Mouse (Mus musculus) spleen, adult 2 months (tissue): Measurements from ENCODE around the gene Bbs9. TPM values are rescaled to one million over a fixed set of nuclear protein-coding genes. Genes with fewer than 3 reads are reported as not detected.

Source experiments
- DNase-seq, 2 experiments: peaks; one replicate each; pipeline versions ENCODE4 v3.0.0 to v3.0.0-alpha.2; 2012 to 2021; ENCODE audit warnings: low spot score in 2 of 2, low read depth in 1 of 2
- H3K27ac ChIP-seq: fragments of 200-500 bp; 2 replicates; pipeline ENCODE4 v1.5.1; 2012; ENCODE audit warnings: low read length, inconsistent platforms; ENCODE audit not compliant: insufficient read depth
- H3K27me3 ChIP-seq: fragments of 200-500 bp; 2 replicates; pipeline ENCODE4 v1.6.1; 2012; ENCODE audit warnings: mild to moderate bottlenecking, moderate library complexity, low read length, inconsistent platforms; ENCODE audit not compliant: control insufficient read depth, insufficient read depth
- H3K36me3 ChIP-seq: fragments of 200-500 bp; 2 replicates; pipeline ENCODE4 v1.6.1; 2012; ENCODE audit warnings: mild to moderate bottlenecking, low read length, inconsistent platforms; ENCODE audit not compliant: control insufficient read depth, insufficient read depth
- H3K4me1 ChIP-seq: fragments of 200-500 bp; 2 replicates; pipeline ENCODE4 v1.6.1; 2011; ENCODE audit warnings: inconsistent platforms; ENCODE audit not compliant: control insufficient read depth, insufficient read depth, insufficient read length
- H3K4me3 ChIP-seq: fragments of 200-500 bp; 2 replicates; pipeline ENCODE4 v1.5.1; 2011; ENCODE audit warnings: mild to moderate bottlenecking, inconsistent platforms; ENCODE audit not compliant: insufficient read depth, insufficient read length; ENCODE audit errors: extremely low read depth
- CTCF ChIP-seq: fragments of 200-500 bp; IDR thresholded peaks from 2 replicates; pipeline ENCODE4 v1.5.1; 2011; ENCODE audit warnings: mild to moderate bottlenecking, inconsistent platforms; ENCODE audit not compliant: insufficient read depth, insufficient read length, insufficient replicate concordance; ENCODE audit errors: extremely low read depth
- POLR2A ChIP-seq: fragments of 200-500 bp; IDR thresholded peaks from 2 replicates; pipeline ENCODE4 v1.6.1; 2011; ENCODE audit warnings: low read depth, low read length, inconsistent platforms
- WGBS: fragments of 180-500 bp; shearing (Covaris S2); methylation state at CpG from one replicate; pipeline ENCODE4 v1.1.7; 2018; 5-methylcytosine and 5-hydroxymethylcytosine counted together
- polyA plus RNA-seq: library from polyadenylated mRNA; depleted of rRNA; stranded (reverse); fragments of >200 nt; gene quantifications from 2 replicates; pipeline ENCODE4 v1.2.3, GENCODE M21; 2012

Gene Bbs9
- polyA plus RNA-seq, 1 experiment: 11.5 TPM

GRCm38 (mm10) chr9:22735385-22735784, 259.9 kb downstream of the Bbs9 start:
- no peaks in the 10 kb centered on the region for H3K4me1 ChIP-seq
- no peak overlapping the region for H3K4me3 ChIP-seq
- WGBS: 96% methylated on average over 8 of the region's 8 CpGs
- no peaks in the 10 kb centered on the region for H3K27me3 ChIP-seq
- DNase-seq: no peak
- no peak overlapping the region for H3K27ac ChIP-seq
- H3K36me3 ChIP-seq: no peaks in the 10 kb centered on the region
- TF ChIP-seq POLR2A: no peak
- no peak for TF ChIP-seq CTCF

- Histone ChIP-seq H3K4me1 (no peaks in the 10 kb centered on the region), H3K27ac (no peak overlapping the region), H3K36me3 (no peaks in the 10 kb centered on the region), H3K27me3 (no peaks in the 10 kb centered on the region), H3K4me3 (no peak overlapping the region)
- DNase-seq: no peak
- TF ChIP-seq POLR2A (no peak), CTCF (no peak)
- WGBS: 89% methylated on average over 6 of the region's 6 CpGs
These were observed 262.4 kb downstream of the Bbs9 start for GRCm38 (mm10) chr9:22737893-22738292.

GRCm38 (mm10) chr9:22738861-22739260, 263.3 kb downstream of the Bbs9 start:
- no peaks in the 10 kb centered on the region for H3K27me3 ChIP-seq
- no peak overlapping the region for H3K27ac ChIP-seq
- TF ChIP-seq POLR2A (no peak), CTCF (no peak)
- no peaks in the 10 kb centered on the region for H3K4me1 ChIP-seq
- H3K4me3 ChIP-seq: no peak overlapping the region
- H3K36me3 ChIP-seq: no peaks in the 10 kb centered on the region
- DNase-seq: no peak
- WGBS: 94% methylated on average over 3 of the region's 3 CpGs

- DNase-seq: no peak
- Histone ChIP-seq H3K4me3 (no peak overlapping the region), H3K36me3 (no peaks in the 10 kb centered on the region), H3K27me3 (no peaks in the 10 kb centered on the region), H3K27ac (no peak overlapping the region), H3K4me1 (no peaks in the 10 kb centered on the region)
- WGBS: 97% methylated on average over 1 of the region's 1 CpGs
- TF ChIP-seq POLR2A: no peak
- no peak for TF ChIP-seq CTCF
These were observed 266.5 kb downstream of the Bbs9 start for GRCm38 (mm10) chr9:22741967-22742366.

GRCm38 (mm10) chr9:22748617-22749016, 273.1 kb downstream of the Bbs9 start:
- 88% methylated on average over 2 of the region's 2 CpGs for WGBS
- no peak overlapping the region for H3K4me3 ChIP-seq
- H3K27ac ChIP-seq: no peak overlapping the region
- no peak for DNase-seq
- TF ChIP-seq POLR2A (no peak), CTCF (no peak)
- H3K27me3 ChIP-seq: no peaks in the 10 kb centered on the region
- no peaks in the 10 kb centered on the region for H3K4me1 ChIP-seq
- no peaks in the 10 kb centered on the region for H3K36me3 ChIP-seq

GRCm38 (mm10) chr9:22750779-22751545, 275.4 kb downstream of the Bbs9 start:
- WGBS: 90% methylated on average over 17 of the region's 17 CpGs
- Histone ChIP-seq H3K27ac (no peak overlapping the region), H3K36me3 (no peaks in the 10 kb centered on the region), H3K4me1 (no peaks in the 10 kb centered on the region), H3K27me3 (no peaks in the 10 kb centered on the region), H3K4me3 (no peak overlapping the region)
- TF ChIP-seq POLR2A (no peak), CTCF (no peak)
- DNase-seq: no peak

GRCm38 (mm10) chr9:22751546-22751929, 276.0 kb downstream of the Bbs9 start:
- no peaks in the 10 kb centered on the region for H3K36me3 ChIP-seq
- H3K27ac ChIP-seq: no peak overlapping the region
- no peaks in the 10 kb centered on the region for H3K27me3 ChIP-seq
- TF ChIP-seq POLR2A (no peak), CTCF (no peak)
- DNase-seq: no peak
- H3K4me3 ChIP-seq: no peak overlapping the region
- no peaks in the 10 kb centered on the region for H3K4me1 ChIP-seq
